Comparison of ENCODE assay signal across 8 mouse cellular contexts in genomic region chr2:30063235-30063634, GRCm38 (mm10). TPM values are rescaled to one million over a fixed set of nuclear protein-coding genes. Genes with fewer than 3 reads are reported as not detected.
DNase-seq lines count a peak whose midpoint lies in the region; ATAC-seq and TF ChIP-seq lines count a peak whose summit lies in the region.

No protein-coding gene starts in this region.

- no peaks in the 10 kb centered on the region for H3K27me3 ChIP-seq in hindbrain, embryonic 15.5 days
- no peaks in the 10 kb centered on the region for H3K27me3 ChIP-seq in neural tube, embryonic 12.5 days (replicated peaks)

- TF ChIP-seq CTCF in left cerebral cortex, adult 2 months (IDR thresholded peaks at IDR 0.05) = no peak

- H3K9me3 ChIP-seq in hindbrain, embryonic 15.5 days = no peaks in the 10 kb centered on the region
- no peaks in the 10 kb centered on the region for H3K9me3 ChIP-seq in neural tube, embryonic 12.5 days

- peak overlapping the region; percentile 58 for H3K9ac ChIP-seq in hindbrain, embryonic 15.5 days
- peak overlapping the region; percentile 65 for H3K9ac ChIP-seq in neural tube, embryonic 12.5 days

- peaks cover 43% of the 10 kb centered on the region for H3K4me1 ChIP-seq in hindbrain, embryonic 15.5 days (replicated peaks)
- peaks cover 36% of the 10 kb centered on the region for H3K4me1 ChIP-seq in neural tube, embryonic 12.5 days

- no peaks in the 10 kb centered on the region for H3K36me3 ChIP-seq in hindbrain, embryonic 15.5 days
- peaks cover 2% of the 10 kb centered on the region for H3K36me3 ChIP-seq in neural tube, embryonic 12.5 days

- peak overlapping the region; percentile 94 for H3K4me2 ChIP-seq in hindbrain, embryonic 15.5 days
- peak overlapping the region; percentile 91 for H3K4me2 ChIP-seq in neural tube, embryonic 12.5 days (replicated peaks)

- 6% methylated on average over 8 of the region's 8 CpGs for WGBS in hindbrain, embryonic 15.5 days
- 3% methylated on average over 8 of the region's 8 CpGs for WGBS in neural tube, embryonic 12.5 days

- intact Hi-C loops in left cerebral cortex, adult 2 months (cut with DNase I) = no loop called here
- intact Hi-C loops in left cerebral cortex, postnatal 10 days (cut with DNase I) = no loop called here

- no peak for DNase-seq in left cerebral cortex, adult 2 months (ENCODE audit: extremely low spot score in 1 of 2, low spot score in 2 of 2)
- DNase-seq in left cerebral cortex, postnatal 10 days (ENCODE audit: extremely low spot score in 1 of 2, low spot score in 2 of 2) = no peak
- DNase-seq in adrenal gland, postnatal 25 days = peak; percentile 52
- no peak for DNase-seq in Muller cell, postnatal 12 days (ENCODE audit: inconsistent ontology term)
- no peak for DNase-seq in thymus, postnatal 36 days
- no peak for DNase-seq in cerebellum, postnatal 10 days

- ATAC-seq in hindbrain, embryonic 15.5 days (ENCODE audit: low FRiP score, low read depth) = no peak
- ATAC-seq in neural tube, embryonic 12.5 days (ENCODE audit: low FRiP score, low read depth) = no peak

- peak overlapping the region; percentile 76 for H3K27ac ChIP-seq in left cerebral cortex, adult 2 months
- H3K27ac ChIP-seq in hindbrain, embryonic 15.5 days (replicated peaks) = peak overlapping the region; percentile 81
- no peak overlapping the region for H3K27ac ChIP-seq in neural tube, embryonic 12.5 days

- H3K4me3 ChIP-seq in left cerebral cortex, adult 2 months = peak overlapping the region; percentile 49
- H3K4me3 ChIP-seq in hindbrain, embryonic 15.5 days = peak overlapping the region; percentile 52
- peak overlapping the region; percentile 53 for H3K4me3 ChIP-seq in neural tube, embryonic 12.5 days

RNA-seq across cellular contexts. Expression of gene Set, which starts 6.1 kb away (rescaled TPM):
- 100 to 1,000 TPM; 191 to 192 TPM for total RNA-seq in left cerebral cortex, adult 2 months (2021)
- total RNA-seq in left cerebral cortex, postnatal 10 days (2021) = 100 to 1,000 TPM; 219 to 220 TPM
- 244 and 253 TPM in 2 replicates for total RNA-seq in adrenal gland, postnatal 25 days (2021)
- polyA plus RNA-seq in hindbrain, embryonic 15.5 days (2015; fragmentation: Nextera tagmentation; extraction: Ambion mirVana) = 315 and 329 TPM in 2 replicates
- polyA plus RNA-seq in neural tube, embryonic 12.5 days (2016; fragmentation: Nextera tagmentation; extraction: Ambion mirVana) = 572 and 583 TPM in 2 replicates

RNA-seq across cellular contexts. Expression of gene Pkn3, which starts 14.2 kb away (rescaled TPM):
- total RNA-seq in left cerebral cortex, adult 2 months (2021) = 1 to 10 TPM; 2.9 to 3.6 TPM
- 1 to 10 TPM; 1.6 TPM for total RNA-seq in left cerebral cortex, postnatal 10 days (2021)
- total RNA-seq in adrenal gland, postnatal 25 days (2021) = 7.6 and 8.6 TPM in 2 replicates
- polyA plus RNA-seq in hindbrain, embryonic 15.5 days (2015; fragmentation: Nextera tagmentation; extraction: Ambion mirVana) = 2.4 and 2.8 TPM in 2 replicates
- 6.4 and 6.9 TPM in 2 replicates for polyA plus RNA-seq in neural tube, embryonic 12.5 days (2016; fragmentation: Nextera tagmentation; extraction: Ambion mirVana)

RNA-seq across cellular contexts. Expression of gene Wdr34, which starts 14.6 kb away (rescaled TPM):
- total RNA-seq in left cerebral cortex, adult 2 months (2021) = 10 to 100 TPM; 40.7 to 41.0 TPM
- 10 to 100 TPM; 50.0 to 52.1 TPM for total RNA-seq in left cerebral cortex, postnatal 10 days (2021)
- total RNA-seq in adrenal gland, postnatal 25 days (2021) = 18.5 and 26.6 TPM in 2 replicates
- 73.9 and 79.0 TPM in 2 replicates for polyA plus RNA-seq in hindbrain, embryonic 15.5 days (2015; fragmentation: Nextera tagmentation; extraction: Ambion mirVana)
- 37.4 and 41.4 TPM in 2 replicates for polyA plus RNA-seq in neural tube, embryonic 12.5 days (2016; fragmentation: Nextera tagmentation; extraction: Ambion mirVana)

RNA-seq across cellular contexts. Expression of gene Zdhhc12, which starts 30.2 kb away (rescaled TPM):
- total RNA-seq in left cerebral cortex, adult 2 months (2021) = 1 to 10 TPM; 5.4 to 7.0 TPM
- 10 to 100 TPM; 16.8 to 20.8 TPM for total RNA-seq in left cerebral cortex, postnatal 10 days (2021)
- total RNA-seq in adrenal gland, postnatal 25 days (2021) = 26.0 and 27.4 TPM in 2 replicates
- polyA plus RNA-seq in hindbrain, embryonic 15.5 days (2015; fragmentation: Nextera tagmentation; extraction: Ambion mirVana) = 26.3 and 27.7 TPM in 2 replicates
- polyA plus RNA-seq in neural tube, embryonic 12.5 days (2016; fragmentation: Nextera tagmentation; extraction: Ambion mirVana) = 25.3 and 27.9 TPM in 2 replicates
